Mouse (Mus musculus): ENCODE measurements at regions not wholly inside any gene's neighbourhood (a gene's known extent, or its start where the extent isn't known, plus 50 kb on each side); places are given as distances from the start of the nearest gene placed in this dataset.
A peak's percentile ranks its signal among the peaks of the same experiment; 100 is the strongest.

DNA sequence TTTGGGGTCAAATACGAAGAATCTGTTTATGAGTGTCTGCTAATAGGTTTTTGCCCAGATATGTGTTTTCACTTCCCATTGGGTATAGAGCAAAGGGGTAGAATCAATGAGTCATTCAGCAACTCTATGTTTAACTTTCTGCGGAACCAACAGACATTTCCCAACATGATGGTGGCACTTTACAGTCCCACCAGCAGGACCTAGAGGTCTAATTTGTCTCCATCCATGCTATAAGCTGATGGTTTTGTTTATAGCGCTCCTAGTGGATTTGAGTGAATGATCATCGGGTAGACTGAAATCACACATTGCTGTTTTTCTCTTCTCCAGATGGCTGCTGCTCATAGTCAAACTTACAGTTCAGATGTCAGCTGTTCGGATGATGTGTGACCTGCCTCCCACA lies 99.7 kb upstream of the Arid5b start:
- DNase-seq (ENCODE audit: low spot score in 2 of 2) = no peak

DNA sequence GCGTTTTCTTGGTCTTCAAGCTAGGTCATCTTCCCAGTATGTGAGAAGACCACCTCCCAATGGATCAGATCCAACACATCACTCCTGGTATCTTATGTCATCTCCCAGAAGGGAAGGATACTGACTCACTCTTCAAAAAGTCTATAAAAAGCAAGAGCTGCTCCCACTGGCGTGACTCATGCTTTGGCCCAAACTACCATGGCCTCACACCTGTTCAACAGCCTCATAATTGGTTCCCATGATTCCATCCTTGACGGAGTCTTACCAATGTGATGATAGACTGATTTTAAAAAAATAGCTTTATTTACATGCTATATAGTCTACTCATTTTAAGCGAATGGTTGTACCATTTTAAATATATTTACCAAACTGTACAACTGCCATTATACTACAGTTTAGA lies 98.9 kb upstream of the Arid5b start:
- no peak for DNase-seq (ENCODE audit: low spot score in 2 of 2)

DNA sequence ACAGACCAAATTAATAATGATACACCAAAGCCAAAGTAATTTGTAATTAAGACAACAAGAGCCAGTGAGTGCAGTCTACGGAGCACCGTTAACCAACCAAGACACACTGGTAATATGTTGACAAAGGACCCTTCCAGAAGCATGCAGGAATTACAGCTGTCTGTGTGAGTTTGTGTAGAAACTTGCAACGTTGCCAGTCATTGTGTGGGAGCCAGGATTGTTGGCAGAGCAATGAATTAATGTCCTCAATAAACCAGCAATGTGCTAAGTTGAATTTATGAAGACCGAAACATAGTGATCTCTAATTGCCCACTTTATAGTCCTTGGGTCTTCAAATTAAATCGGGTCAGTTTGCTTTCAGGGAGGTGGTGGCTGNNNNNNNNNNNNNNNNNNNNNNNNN lies 95.3 kb upstream of the Arid5b start:
- DNase-seq (ENCODE audit: low spot score in 2 of 2) = no peak

DNA sequence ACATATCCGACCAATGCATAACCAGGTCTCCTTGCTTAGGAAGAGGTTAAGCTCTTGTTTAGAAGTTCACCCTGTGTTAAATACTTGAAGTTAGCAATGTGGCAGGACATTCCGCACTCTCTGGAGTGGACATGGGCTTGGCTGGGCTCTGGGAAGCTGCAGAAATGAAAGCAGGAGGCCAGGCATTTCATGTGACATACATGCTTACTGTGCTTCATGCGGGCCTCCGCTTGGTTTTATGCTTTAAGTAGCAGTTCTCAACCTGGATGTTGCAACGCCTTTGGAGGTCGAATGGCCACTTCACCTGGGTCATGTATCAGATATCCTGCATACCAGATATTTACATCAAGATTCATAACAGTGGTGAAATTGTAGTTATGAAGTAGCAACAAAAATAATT lies 93.2 kb upstream of the Arid5b start:
- no peak for DNase-seq (ENCODE audit: low spot score in 2 of 2)

DNA sequence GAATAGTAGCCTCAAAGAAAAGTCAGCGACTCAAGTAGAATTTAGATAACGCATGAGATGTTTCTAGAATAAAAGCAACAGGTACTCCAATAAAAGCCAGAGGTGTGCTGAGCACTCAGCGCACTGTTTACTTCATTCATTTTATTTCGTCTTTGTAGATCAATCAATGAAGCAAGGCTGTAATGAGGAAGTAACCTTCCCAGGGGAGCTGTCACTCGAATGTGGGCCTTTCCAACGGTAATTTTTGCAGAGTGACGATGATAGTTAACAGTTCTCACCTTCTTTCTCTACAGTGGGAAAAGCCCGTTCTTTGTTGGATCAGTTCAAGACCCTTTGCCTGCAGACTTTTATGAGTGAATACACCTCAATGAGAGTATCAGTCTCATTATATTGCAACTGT lies 92.4 kb upstream of the Arid5b start:
- DNase-seq (ENCODE audit: low spot score in 2 of 2) = no peak

DNA sequence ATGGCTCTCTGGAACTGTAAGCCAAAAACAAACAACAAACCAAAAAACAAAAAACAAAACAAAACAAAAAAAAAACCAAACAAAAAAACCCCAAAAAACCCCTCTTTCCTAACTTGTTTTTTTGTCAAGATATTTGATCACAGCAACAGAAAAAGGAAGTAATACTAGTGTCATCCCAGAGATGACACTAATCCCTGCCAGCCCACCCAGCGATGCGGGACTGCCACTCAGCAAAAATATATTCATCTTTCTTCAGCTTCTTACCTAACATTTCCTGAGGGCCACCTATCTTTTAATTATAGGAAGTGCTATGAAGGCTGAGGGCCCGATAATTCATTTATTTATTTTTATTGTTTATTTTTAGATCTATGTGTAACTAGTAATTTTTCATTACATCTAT lies 88.3 kb upstream of the Arid5b start:
- DNase-seq (ENCODE audit: low spot score in 2 of 2) = no peak

DNA sequence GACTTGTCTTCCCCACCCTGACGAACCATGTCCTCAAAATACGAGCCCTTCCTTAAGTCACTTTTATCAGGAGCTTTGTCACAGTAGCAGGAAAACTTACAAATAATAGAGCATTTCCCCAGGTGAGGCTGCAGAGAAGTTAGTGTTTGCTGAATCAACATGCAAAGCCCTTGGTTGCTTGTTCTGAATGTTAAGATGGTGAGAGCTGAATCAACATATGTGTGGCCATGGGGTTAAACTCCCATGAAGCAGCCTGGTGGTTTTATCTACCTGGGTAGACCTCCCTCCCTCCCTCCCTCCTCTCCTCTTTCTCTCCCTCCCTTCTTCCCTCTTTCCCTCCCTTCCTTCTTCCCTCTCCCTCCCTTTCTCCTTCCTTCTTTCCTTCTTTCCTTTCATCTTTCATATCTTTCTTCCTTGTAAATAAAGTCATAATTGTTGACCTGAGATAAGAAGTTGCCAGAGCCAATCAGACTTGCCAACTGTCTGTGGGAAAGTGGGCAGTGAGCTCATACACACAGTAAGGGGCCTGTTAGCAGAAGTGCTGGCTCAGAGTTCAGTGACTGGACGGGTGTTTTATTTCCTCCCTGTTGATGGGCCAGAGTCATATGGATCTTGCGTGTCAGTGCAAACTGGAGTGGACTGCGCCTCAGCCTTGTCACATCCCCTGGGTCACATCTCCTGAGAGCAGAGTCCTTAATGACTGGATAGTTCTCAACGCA lies 82.4 kb upstream of the Arid5b start:
- no peak for DNase-seq (ENCODE audit: low spot score in 2 of 2)

DNA sequence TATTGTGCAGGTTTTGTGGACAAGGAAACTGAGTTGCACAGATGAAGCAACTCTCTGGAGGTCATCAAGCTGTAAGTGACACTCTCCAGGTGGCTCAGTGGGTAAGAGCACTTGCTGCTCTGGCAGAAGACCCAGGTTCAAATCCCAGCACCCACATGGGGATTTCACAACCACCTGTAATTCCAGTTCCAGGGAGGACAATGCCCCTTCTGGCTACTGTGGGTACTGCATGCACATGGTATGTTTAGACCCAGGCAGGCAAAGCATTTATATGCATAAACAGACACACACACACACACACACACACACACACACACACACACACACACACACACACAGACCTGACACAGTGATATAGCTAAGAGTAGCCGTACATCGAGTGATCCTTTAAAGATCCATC lies 80.6 kb upstream of the Arid5b start:
- DNase-seq (ENCODE audit: low spot score in 2 of 2) = no peak

DNA sequence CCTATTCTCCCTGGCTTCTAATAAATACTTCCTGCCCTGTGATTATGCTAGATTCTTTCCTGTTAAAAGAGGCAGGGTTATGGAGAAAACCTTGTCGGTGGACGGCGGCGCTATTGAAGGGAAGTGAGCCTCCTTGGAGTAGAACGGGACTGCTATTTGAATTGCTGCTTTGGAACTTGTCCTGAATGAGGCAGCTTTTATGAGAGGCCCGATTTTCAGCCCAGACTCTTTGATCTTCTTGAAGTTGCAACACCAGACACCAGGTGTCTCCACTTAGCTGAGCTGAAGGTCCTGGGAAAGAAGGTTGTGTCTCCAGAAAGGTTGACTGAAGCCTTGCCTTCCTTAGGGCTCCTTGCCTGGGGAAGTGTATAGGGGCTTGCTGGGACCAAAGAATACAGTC lies 78.4 kb upstream of the Arid5b start:
- DNase-seq (ENCODE audit: low spot score in 2 of 2) = no peak

DNA sequence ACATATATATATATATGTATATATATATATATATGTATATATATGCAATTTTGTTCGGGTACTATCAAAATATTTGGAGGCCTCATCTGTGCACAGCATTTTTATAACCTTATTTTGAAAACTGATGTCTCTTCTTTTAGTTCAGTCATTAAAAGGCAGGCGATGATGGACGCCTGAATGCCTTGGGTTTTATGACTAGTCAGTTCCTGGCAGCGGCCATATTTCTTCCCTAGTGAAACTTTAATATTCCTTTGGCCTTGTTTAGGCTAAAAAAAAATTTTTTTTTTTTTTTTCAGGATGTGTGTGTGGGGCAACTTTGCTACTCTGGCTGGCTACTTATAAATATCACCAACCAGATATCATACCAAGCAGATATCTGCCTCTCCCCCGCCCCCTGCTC lies 78.0 kb upstream of the Arid5b start:
- DNase-seq (ENCODE audit: low spot score in 2 of 2) = no peak

DNA sequence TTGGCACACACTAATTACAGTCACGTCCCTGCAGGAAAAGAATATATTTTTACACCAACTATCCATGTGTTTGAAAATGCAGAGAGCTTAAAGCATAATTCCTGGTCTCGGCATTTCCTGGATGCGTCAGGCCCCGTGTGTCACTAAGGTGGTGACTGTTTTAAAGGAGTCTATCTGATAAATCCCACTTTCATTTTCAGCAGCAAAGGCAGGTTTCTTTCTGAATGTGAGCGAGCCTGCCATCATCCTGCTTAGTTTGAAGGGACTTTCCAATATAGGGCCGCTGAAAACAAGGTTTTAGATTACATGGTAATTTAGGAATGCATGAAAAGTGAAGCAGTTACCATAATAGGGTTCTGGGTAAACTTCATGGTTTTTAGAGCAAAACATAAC lies 77.5 kb upstream of the Arid5b start:
- DNase-seq (ENCODE audit: low spot score in 2 of 2) = no peak

DNA sequence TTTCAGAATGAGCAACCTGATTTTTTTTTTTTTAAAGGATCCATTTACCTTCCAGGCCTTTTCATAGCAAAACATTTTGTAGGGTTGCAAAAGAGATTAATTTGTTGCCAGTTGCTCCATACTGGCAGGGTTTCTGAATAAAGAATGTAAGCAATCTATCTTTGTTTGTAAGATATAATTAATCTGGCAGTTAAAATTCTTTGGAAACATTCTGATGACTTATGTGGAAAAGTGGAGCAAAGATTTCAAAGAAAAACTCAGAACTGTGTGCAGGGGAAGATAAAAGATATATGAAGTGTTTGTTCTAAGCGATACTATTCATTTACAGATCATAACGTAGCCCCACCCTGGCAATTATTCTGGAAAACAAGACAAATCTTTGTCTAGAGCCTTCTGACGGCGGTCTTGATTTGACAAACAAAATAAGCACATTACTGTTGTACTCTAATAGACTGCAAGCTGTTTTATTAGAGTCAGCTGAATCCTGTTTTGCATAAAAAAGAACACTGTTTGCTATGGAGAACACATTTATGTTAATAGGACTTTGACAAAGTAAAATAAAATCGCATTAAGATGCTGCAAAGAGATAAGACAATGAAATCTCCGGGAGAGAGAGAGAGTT lies 77.0 kb upstream of the Arid5b start:
- no peak for DNase-seq (ENCODE audit: low spot score in 2 of 2)

DNA sequence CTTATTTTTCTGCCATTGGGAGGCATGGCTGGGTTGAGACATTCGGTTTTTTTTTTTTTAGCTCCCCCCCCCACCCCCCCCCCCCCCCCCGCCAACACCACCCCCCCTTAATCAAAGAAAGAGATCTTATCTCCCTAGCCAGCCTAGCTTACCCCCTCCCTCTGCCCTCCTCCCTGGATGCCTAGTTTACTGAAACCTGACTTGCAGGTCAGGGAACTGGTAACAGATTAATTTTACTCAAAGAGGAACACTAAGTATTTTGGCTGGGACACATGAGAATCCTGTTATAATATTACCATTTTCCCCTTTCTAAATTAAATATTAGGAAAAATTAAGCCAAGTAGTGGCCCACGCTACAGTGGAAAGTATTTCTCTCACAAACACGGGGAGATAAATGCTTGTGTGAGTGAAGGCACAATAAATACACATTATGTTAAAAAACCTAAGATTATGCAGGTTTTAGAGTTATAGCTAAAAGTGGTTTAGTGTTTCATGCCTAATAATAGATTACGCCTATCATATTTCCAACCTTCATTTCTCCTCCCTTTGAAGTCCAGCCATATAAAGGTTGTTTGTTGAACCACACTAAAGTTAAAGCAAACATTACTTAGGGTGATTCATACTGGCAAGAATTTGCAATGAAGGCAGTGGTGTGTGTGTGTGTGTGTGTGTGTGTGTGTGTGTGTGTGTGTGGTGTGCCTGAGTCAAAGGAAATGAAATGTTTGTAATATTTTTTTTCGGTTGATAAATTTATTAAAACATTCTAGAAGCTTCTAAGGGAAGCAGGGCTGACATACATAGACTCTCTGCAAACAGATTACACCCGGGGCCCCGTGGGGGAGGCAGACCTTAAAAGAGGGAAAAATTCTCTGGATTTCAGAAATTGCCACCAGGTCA lies 76.0 kb upstream of the Arid5b start:
- no peak for DNase-seq (ENCODE audit: low spot score in 2 of 2)

DNA sequence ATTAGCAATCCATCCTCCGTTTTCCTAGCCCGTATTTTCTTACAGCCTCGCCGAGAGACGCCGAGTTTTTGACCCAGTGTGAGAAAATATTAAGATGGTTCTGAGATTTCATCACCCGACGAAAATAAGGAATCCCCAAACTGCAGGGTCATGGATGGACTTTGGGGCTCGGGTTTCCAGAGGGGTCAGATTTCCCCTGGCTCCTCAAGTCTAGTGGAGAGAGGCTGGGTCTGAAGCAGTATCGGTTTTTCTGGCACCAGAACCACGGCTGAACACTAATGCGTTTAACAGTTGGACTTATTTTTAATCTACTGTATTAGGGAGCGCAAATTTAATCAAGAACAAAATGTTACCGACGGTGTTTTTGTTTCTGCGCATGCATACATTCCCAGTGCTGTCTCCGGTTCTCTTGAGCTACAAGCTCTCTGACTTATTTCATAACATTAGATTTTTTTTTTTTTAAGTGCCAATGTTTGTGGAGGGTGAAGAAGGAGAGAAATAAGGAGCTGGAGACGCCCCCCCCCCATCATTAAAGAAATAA lies 75.2 kb upstream of the Arid5b start:
- DNase-seq (ENCODE audit: low spot score in 2 of 2) = peak in 1 of 2 experiments; percentile 38

DNA sequence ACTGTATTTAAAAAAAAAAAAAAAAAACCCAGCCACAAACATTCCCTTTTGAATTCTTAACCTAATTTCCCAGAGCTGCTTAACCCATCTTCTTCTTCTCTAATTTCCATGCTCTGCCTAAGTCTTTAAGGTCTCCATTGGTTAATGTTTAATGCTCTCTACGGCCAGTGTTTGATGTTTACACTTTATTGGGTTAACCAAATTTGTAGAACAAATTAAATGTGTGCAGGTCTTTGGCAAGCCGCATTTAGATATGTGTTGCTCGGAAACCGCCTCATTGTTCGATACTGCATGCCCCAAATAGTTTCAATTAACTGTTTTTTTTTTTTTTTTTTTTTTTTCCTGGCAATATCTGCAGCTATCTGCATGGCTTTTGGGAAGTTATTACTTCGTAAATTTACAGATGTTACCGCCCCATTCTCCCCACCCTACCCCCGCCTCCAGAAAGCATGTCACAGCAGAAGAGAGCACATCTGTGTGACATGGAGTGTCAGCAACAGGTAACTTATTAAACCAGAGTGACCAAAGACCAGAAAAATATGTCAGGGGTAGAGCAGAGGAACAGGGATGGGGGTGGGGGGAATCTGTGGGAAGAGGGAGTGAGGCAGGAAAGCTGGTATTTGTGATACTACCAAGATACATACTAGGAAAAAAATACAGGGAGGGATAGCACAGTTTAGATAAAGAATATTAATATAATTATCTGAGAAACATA lies 73.5 kb upstream of the Arid5b start:
- DNase-seq (ENCODE audit: low spot score in 2 of 2) = no peak

DNA sequence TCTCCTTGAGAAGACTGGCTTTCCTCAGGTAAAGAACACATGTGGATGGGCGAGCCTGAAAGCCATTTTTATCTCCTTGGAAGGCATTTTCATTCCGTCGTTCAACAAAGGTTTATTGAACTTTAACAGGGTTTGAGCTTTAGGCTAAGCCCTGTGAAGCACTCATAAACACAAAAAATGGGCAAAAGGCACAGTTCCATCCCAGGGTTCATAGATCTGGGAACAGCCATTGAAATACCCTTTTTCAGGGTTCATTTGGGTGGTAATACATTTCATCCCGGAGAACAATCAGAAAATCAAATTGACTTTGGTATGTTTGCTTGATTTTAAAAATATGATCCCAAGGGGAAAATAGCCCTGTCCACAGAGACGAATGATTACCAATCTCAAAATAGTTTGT lies 72.9 kb upstream of the Arid5b start:
- DNase-seq (ENCODE audit: low spot score in 2 of 2) = no peak

DNA sequence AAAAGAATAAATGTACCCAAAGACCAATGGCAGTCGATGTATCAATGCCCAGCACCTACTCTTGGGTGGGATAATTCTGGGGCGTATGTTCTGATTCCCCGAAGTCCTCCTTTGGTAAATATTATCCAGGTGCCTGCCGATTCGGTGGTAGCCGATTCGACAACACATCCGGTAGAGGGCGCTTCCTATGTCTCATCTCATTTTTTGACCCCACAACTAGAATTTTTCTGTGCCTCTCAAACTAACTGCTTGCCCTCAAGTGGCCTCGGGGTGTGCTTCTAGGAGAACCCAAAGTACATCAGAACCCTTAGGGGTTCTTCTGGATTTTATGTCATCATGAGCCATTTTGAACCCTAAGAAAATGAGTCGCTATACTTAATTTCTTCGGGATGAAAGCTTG lies 72.3 kb upstream of the Arid5b start:
- no peak for DNase-seq (ENCODE audit: low spot score in 2 of 2)

DNA sequence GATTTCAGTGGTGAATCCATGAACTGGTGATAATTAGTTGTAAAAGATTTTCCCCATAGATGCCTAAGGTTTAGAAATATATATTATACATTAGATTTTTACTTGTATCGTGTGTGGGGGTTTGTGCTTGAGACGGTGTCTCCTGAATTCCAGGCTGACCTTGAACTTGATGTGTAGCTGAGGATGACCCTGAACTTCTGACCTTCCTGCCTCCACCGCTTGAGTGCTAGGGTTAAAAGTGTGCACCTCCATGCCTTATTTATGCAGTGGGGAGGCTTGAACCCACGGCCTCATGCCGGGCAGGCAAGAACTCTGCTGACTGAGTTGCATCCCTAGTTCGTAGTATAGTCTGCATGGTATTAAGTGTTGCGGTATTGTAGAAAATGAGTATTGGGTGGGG lies 69.3 kb upstream of the Arid5b start:
- DNase-seq (ENCODE audit: low spot score in 2 of 2) = no peak

DNA sequence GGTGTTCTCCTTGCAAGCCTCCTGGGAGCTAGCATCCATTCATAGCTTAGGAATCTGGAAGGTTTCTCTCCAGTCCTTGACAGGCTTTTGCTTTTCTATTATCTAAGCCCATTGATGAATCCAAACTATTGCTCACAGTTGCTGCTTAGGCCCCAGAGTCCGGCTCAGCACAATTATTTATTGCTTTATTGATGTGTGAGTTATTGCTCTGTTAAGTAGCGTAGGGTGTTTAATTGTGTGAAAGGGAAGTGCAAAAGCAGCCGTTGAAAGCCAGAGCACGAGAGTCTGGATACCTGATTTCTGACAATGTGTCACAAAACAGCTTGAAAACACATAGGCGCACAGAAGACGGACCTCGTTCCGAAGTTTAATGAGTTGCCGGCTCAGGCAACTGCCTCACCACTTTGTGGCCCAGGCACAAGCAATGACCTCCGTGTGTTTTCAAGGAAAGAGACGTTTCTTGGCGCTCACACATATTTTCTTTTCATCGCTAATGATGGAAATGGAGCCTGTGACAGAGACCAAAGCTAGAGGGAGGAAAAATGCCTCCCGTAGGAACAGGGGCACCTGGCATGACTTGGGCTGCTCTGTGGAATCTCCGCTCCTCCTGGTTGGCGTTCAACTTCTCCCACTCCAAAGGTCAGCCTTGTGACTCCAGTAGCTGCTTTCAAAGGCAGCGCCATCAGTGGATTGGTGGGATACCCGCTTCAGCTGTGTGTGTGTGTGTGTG lies 66.6 kb upstream of the Arid5b start:
- no peak for DNase-seq (ENCODE audit: low spot score in 2 of 2)

DNA sequence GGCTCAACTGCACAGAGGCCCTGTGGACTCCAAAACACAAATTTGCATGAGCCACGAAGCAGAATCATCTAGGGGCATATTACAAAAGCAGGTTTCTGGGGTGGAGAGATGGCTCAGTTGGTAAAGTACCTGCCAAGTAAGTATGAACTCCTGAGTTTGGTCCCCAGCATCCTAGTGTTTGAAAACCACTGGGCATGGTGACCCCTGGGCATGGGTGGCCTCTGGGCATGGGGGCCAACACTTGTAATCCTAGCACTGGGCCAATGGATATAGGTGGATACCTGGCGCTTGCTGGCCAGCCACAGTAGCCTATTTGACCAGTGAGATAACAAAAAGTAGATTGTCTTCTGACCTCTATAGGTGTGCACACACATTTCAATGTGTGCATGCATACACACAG lies 65.7 kb upstream of the Arid5b start:
- DNase-seq (ENCODE audit: low spot score in 2 of 2) = no peak

DNA sequence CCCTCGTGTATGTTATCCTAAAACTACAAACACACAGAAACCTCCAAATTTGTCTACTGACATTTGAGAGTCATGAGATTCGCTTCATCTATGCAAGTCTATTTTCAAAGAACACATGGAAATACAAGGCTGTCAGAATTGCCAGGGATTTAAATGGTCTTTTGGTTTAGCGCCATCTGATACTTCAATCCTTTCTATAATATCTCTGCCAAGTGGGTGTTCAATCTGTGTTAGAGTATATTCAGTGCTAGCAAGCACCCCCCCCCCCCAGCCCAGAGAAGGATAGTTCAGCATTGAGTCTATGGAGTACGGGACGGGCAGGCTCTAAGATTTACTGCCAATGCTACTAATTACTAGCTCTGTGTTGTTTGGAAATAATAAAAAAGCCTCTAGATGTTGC lies 55.5 kb upstream of the Arid5b start:
- no peak for DNase-seq (ENCODE audit: low spot score in 2 of 2)

Measured in heart, adult 9 months (tissue).